Mouse (Mus musculus) cerebellum, adult 2 months (tissue): ENCODE results near the gene Ddx39.

Experiments
- CTCF ChIP-seq: fragments of 200-500 bp; IDR thresholded peaks from 2 replicates; pipeline ENCODE4 v1.5.1; 2011; ENCODE audit warnings: low read depth, mild to moderate bottlenecking, control low read depth, low read length, moderate library complexity, borderline replicate concordance; ENCODE audit not compliant: insufficient read depth
- POLR2A ChIP-seq: fragments of 200-500 bp; IDR thresholded peaks from 2 replicates; pipeline ENCODE4 v1.6.1; 2011; ENCODE audit warnings: low read length, control low read depth, borderline replicate concordance; ENCODE audit not compliant: insufficient read depth

GRCm38 (mm10) chr8:83679866-83680265 is 35.1 kb upstream of the Ddx39 start:
- TF ChIP-seq CTCF = no peak
- no peak for TF ChIP-seq POLR2A
